Mouse (Mus musculus) limb, embryonic 15.5 days (tissue): ENCODE measurements around the gene Zxdb. TPM values are rescaled to one million over a fixed set of nuclear protein-coding genes. Genes with fewer than 3 reads are reported as not detected.

ENCODE experiments used
- polyA plus RNA-seq: library from polyadenylated mRNA; unstranded; fragments of >200 nt; fragmentation: Nextera tagmentation; extraction: Ambion mirVana; gene quantifications from 2 replicates; pipeline ENCODE4 v1.2.1, GENCODE M21; 2015

Gene Zxdb
- polyA plus RNA-seq, 1 experiment from 2014 or later: 1.5 TPM

Other genes starting within 250 kb of the Zxdb start
- 722 and 733 TPM in 2 replicates for gene Maged1, start 182.4 kb upstream of the Zxdb start, polyA plus RNA-seq
- 4.7 and 4.8 TPM in 2 replicates for gene Gspt2, start 88.5 kb upstream of the Zxdb start, polyA plus RNA-seq